Mouse (Mus musculus): ENCODE data around the gene Pnpla1. TPM values are rescaled to one million over a fixed set of nuclear protein-coding genes. Genes with fewer than 3 reads are reported as not detected.

Gene Pnpla1
- polyA plus RNA-seq, 1 experiment from 2014 or later = 0.98 TPM

DNA sequence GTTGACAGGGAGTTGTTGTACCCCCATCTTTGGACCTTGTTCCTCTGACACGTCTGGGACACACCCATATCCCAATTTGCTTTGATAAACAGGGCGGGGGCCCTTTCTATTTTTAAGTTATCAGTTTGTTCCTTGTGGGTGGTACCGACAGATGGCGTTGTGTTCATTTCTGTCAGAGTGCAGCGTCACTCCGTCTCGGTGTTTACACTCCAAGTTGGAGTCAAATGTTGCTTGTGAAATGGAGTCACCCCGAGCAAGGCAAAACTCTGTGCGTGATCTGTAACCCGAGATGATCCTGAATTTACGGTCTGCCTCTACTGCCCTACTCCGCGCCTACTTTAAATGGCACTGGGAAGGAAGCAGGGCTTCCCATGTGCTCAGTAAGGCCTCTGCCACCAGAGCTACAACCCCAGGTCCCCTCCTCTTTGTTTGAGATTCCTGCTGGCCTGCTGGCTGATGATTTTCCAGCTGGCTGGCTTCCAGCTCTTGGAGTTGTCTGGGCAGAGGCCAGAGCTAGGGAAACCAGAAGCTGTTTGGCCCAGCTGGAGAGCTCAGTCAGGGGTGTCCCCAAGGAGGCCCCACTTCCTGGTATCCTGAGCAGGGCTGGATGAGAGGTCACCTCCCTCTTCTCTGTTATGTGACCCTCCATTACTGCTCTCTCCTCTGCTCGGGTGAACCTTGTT lies 72.3 kb downstream of the Pnpla1 start:
- Histone ChIP-seq H3K4me3 (no peak overlapping the region), H3K27ac (peak overlapping the region; percentile 88), H3K9ac (peak overlapping the region; percentile 51; the same call in 1 of the 2 replicates), H3K9me3 (no peaks in the 10 kb centered on the region), H3K4me2 (peak overlapping the region; percentile 30), H3K36me3 (no peaks in the 10 kb centered on the region), H3K27me3 (no peaks in the 10 kb centered on the region), H3K4me1 (peaks cover 14% of the 10 kb centered on the region)
- ATAC-seq (ENCODE audit: insufficient number of reproducible peaks, insufficient read depth, low FRiP score, low TSS enrichment, low read depth) = peak; percentile 87
- 19% methylated on average over 14 of the region's 14 CpGs for WGBS

DNA sequence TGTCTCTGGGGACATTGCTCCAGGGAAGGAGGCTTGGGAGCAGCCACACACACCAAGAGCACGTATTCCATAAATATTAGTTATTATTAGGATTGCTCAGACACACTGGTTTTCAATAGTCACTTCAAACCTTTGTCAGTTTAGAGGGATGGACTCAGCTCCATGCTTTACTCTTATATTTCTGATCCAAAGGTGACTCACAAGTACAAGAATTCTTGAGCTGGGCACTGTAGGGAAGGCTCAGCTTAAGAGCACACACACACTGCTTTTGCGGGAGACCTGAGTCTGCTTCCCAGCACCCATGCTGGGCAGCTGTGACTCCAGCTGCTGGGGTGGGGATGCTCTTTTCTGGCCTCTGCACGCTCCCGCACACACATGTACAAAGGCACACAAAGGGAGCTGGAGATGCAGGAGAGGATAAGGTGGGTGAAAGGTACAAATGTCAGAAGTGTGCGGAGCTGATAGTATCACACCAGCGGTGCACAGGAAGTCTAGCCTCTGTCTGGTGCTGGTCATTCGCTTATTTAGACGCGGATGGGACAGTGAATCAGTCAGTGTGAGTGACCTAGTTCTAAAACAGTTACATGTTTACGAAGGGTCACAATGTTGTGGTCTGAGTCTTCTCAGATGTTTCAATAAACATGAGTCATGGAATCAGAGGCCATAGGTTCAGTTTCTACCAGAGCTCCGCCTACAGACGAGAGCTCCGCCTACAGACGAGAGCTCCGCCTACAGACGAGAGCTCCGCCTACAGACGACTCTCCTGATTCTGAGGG lies 73.4 kb downstream of the Pnpla1 start:
- Histone ChIP-seq H3K27ac (peak overlapping the region; percentile 88; the same call in 1 of the 2 replicates), H3K4me3 (no peak overlapping the region), H3K36me3 (no peaks in the 10 kb centered on the region), H3K9me3 (no peaks in the 10 kb centered on the region), H3K4me2 (no peak overlapping the region), H3K9ac (no peak overlapping the region), H3K27me3 (no peaks in the 10 kb centered on the region), H3K4me1 (peaks cover 10% of the 10 kb centered on the region)
- ATAC-seq (ENCODE audit: insufficient number of reproducible peaks, insufficient read depth, low FRiP score, low TSS enrichment, low read depth) = no peak
- 92% methylated on average over 18 of the region's 18 CpGs for WGBS

DNA sequence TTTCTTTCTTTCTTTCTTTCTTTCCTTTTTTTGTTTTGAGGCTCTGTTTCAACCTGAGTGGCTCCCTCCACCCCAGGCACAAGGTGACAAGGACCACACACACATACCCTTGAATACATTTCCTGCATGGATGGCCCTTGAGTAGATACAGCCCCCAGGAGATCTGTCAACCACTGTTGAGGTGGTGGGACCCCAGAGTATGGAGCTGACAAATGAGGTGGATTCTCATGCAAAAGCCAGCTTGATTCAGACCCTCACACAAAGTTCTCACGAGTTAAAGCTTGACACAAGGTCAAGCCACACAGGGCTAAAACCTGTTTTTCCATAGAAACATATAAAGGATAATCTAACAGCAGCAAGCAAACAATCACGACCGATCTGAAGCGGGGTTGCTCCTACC lies 74.1 kb downstream of the Pnpla1 start:
- H3K4me3 ChIP-seq = no peak overlapping the region
- H3K9ac ChIP-seq = no peak overlapping the region
- peaks cover 10% of the 10 kb centered on the region for H3K4me1 ChIP-seq
- ATAC-seq (ENCODE audit: insufficient number of reproducible peaks, insufficient read depth, low FRiP score, low TSS enrichment, low read depth) = no peak
- no peaks in the 10 kb centered on the region for H3K9me3 ChIP-seq
- no peak overlapping the region for H3K27ac ChIP-seq
- no peak overlapping the region for H3K4me2 ChIP-seq
- H3K27me3 ChIP-seq = no peaks in the 10 kb centered on the region
- WGBS = 91% methylated on average over 4 of the region's 4 CpGs
- no peaks in the 10 kb centered on the region for H3K36me3 ChIP-seq

DNA sequence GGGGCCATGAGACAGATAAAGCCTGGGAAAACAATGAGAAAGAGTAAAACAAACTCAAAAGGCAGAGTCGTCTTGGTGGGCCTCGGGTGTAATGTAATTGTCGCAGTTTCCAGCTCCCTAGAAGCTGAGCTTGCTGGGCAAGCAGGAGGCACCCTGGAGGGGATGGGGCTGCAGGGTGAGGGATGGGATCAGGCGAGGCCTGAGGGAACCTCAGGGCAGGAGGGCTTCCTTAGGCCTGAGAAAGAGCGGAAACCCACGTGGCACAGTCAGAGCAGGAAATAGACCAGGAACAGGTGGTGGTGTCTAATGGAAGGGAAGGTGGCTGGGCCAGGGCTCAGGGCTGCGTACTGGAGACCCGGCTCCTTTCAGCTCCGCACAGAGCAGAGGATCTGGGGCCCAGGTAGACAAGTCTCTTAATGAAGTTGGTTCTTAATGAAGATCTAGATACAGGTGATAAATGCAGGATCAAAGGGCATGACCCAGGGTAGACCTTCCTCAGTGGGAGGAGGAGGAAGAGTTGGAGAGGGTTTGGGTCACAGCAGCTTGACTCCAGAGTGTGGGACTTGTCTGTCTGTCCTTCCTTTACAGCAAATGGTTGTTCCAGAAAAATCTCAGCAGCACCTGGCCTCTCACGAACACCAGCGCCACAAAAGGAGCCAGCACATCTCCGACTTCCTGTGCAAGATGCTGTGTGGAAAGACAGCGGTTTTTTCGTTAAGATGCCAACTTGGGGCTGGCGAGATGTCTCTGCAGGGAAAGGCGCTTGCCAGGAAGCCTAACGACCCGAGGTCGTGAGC lies 76.1 kb downstream of the Pnpla1 start:
- no peaks in the 10 kb centered on the region for H3K27me3 ChIP-seq
- ATAC-seq (ENCODE audit: insufficient number of reproducible peaks, insufficient read depth, low FRiP score, low TSS enrichment, low read depth) = no peak
- 72% methylated on average over 19 of the region's 19 CpGs for WGBS

DNA sequence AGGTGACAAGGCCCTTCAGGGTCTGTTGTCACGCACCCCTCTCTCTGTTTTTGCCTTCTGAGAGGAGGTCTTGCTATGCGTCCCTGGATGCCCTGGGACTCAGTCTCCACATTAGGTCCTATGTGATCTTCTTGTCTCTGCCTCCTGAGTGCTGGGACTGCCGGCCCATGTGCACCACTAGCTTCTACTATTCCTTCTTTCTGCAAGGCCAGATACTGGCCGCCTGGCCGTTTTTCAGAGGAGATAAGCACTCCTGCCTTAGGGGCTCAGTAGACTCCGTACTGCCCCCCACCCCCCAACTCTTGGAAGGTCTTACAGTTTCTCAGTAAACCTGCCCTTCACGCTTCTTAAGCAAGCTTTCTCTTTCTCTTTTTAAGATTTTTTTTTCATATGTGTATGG lies 77.9 kb downstream of the Pnpla1 start:
- H3K4me3 ChIP-seq = no peak overlapping the region
- no peak overlapping the region for H3K4me2 ChIP-seq
- H3K9me3 ChIP-seq = no peaks in the 10 kb centered on the region
- H3K9ac ChIP-seq = no peak overlapping the region
- H3K4me1 ChIP-seq = no peaks in the 10 kb centered on the region
- ATAC-seq (ENCODE audit: insufficient number of reproducible peaks, insufficient read depth, low FRiP score, low TSS enrichment, low read depth) = no peak
- no peaks in the 10 kb centered on the region for H3K36me3 ChIP-seq
- WGBS = 90% methylated on average over 7 of the region's 7 CpGs
- H3K27ac ChIP-seq = no peak overlapping the region
- H3K27me3 ChIP-seq = no peaks in the 10 kb centered on the region

More for the DNA sequence above, 76.1 kb downstream of the Pnpla1 start:
- Histone ChIP-seq H3K4me1 (peaks cover 10% of the 10 kb centered on the region), H3K4me2 (no peak overlapping the region), H3K36me3 (no peaks in the 10 kb centered on the region), H3K27ac (no peak overlapping the region), H3K9me3 (no peaks in the 10 kb centered on the region), H3K9ac (no peak overlapping the region), H3K4me3 (no peak overlapping the region)

DNA sequence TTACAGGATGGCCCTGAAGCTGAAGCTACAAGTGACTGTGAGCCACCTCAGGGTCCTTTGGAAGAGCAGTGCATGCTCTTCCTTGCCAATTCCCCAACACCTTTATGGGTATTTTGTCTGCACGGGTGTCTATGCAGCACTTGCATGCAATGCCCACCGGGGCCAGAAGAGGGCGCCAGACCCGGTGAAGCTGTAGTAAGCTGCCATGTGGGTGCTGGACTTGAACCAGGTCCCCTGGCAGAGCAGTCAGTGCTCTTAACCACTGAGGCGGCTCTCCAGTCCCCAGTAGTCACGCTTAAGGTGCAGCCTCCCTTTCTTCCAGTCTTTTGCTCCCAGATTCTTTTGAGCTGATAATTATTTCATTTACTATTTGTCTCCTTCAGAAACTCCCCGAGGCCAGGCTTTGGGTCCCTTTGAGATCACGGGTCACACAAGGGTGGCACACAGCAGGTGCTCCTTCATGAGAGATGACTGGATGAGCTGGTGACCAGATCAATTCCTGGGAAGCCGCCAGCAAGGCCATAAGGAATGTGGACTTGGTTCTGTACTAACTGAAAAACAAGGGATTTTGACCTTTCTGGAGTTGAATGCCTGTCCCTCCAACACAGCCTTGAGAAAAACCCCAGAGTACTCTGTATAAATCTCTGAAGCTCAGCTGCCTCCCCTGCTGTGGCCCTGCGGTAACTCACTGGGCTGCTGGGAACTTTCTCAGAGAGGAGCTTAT lies 78.6 kb downstream of the Pnpla1 start:
- Histone ChIP-seq H3K36me3 (no peaks in the 10 kb centered on the region), H3K9ac (no peak overlapping the region), H3K27me3 (no peaks in the 10 kb centered on the region), H3K4me3 (no peak overlapping the region), H3K4me1 (no peaks in the 10 kb centered on the region), H3K27ac (no peak overlapping the region), H3K4me2 (no peak overlapping the region), H3K9me3 (0 out of 2 replicates have a peak, but pooled peaks cover 1% of the 10 kb centered on the region)
- WGBS = 79% methylated on average over 10 of the region's 10 CpGs
- no peak for ATAC-seq (ENCODE audit: insufficient number of reproducible peaks, insufficient read depth, low FRiP score, low TSS enrichment, low read depth)

Other genes starting within 250 kb of the Pnpla1 start
- gene Srpk1, start 235.7 kb upstream of the Pnpla1 start, polyA plus RNA-seq (2015; fragmentation: Nextera tagmentation; extraction: Ambion mirVana) = 96.6 and 97.9 TPM in 2 replicates
- 0.43 and 0.46 TPM in 2 replicates for gene Slc26a8, start 168.2 kb upstream of the Pnpla1 start, polyA plus RNA-seq (2015; fragmentation: Nextera tagmentation; extraction: Ambion mirVana)
- gene Mapk14, start 167.1 kb upstream of the Pnpla1 start, polyA plus RNA-seq (2015; fragmentation: Nextera tagmentation; extraction: Ambion mirVana) = 41.6 and 42.5 TPM in 2 replicates
- 4.1 and 5.3 TPM in 2 replicates for gene AC170998.1, start 132.3 kb upstream of the Pnpla1 start, polyA plus RNA-seq (2015; fragmentation: Nextera tagmentation; extraction: Ambion mirVana)
- 47.3 and 51.5 TPM in 2 replicates for gene Mapk13, start 89.1 kb upstream of the Pnpla1 start, polyA plus RNA-seq (2015; fragmentation: Nextera tagmentation; extraction: Ambion mirVana)
- 12.0 and 14.0 TPM in 2 replicates for gene Brpf3, start 57.3 kb upstream of the Pnpla1 start, polyA plus RNA-seq (2015; fragmentation: Nextera tagmentation; extraction: Ambion mirVana)
- gene 4930539E08Rik, start 56.9 kb downstream of the Pnpla1 start, polyA plus RNA-seq (2015; fragmentation: Nextera tagmentation; extraction: Ambion mirVana) = 0.29 and 0.41 TPM in 2 replicates
- gene Pxt1, start 85.4 kb downstream of the Pnpla1 start, polyA plus RNA-seq (2015; fragmentation: Nextera tagmentation; extraction: Ambion mirVana) = not detected in 2 replicates
- 99.9 and 103 TPM in 2 replicates for gene Kctd20, start 93.5 kb downstream of the Pnpla1 start, polyA plus RNA-seq (2015; fragmentation: Nextera tagmentation; extraction: Ambion mirVana)
- gene Stk38, start 149.6 kb downstream of the Pnpla1 start, polyA plus RNA-seq (2015; fragmentation: Nextera tagmentation; extraction: Ambion mirVana) = 114 and 129 TPM in 2 replicates
- gene Srsf3, start 174.2 kb downstream of the Pnpla1 start, polyA plus RNA-seq (2015; fragmentation: Nextera tagmentation; extraction: Ambion mirVana) = 702 and 727 TPM in 2 replicates
- gene Cdkn1a, start 232.6 kb downstream of the Pnpla1 start, polyA plus RNA-seq (2015; fragmentation: Nextera tagmentation; extraction: Ambion mirVana) = 66.8 and 78.2 TPM in 2 replicates

Data from embryonic facial prominence, embryonic 13.5 days (tissue).